Mouse (Mus musculus) kidney, adult 2 months (tissue): ENCODE measurements at regions not wholly inside any gene's neighbourhood (a gene's known extent, or its start where the extent isn't known, plus 50 kb on each side); places are given as distances from the start of the nearest gene placed in this dataset.

Experiments
- DNase-seq: peaks from one replicate; pipeline ENCODE4 v3.0.0; 2021
- H3K27ac ChIP-seq: fragments of 200-500 bp; 2 replicates; pipeline ENCODE4 v1.5.1; 2012; ENCODE audit warnings: low read depth, low read length, control low read depth, inconsistent platforms; ENCODE audit not compliant: insufficient read depth
- H3K27me3 ChIP-seq: fragments of 200-500 bp; replicated peaks from 2 replicates; pipeline ENCODE4 v1.6.1; 2012; ENCODE audit warnings: mild to moderate bottlenecking, moderate library complexity, low read length, inconsistent platforms; ENCODE audit not compliant: control insufficient read depth, insufficient read depth
- H3K36me3 ChIP-seq: fragments of 200-500 bp; 2 replicates; pipeline ENCODE4 v1.6.1; 2012; ENCODE audit warnings: mild to moderate bottlenecking, moderate library complexity, low read length, inconsistent platforms; ENCODE audit not compliant: control insufficient read depth, insufficient read depth
- H3K4me1 ChIP-seq: fragments of 200-500 bp; 2 replicates; pipeline ENCODE4 v1.6.1; 2011; ENCODE audit warnings: low read length; ENCODE audit not compliant: control insufficient read depth, insufficient read depth
- H3K4me3 ChIP-seq: fragments of 200-500 bp; 2 replicates; pipeline ENCODE4 v1.5.1; 2011; ENCODE audit warnings: mild to moderate bottlenecking, low read depth, low read length, control low read depth; ENCODE audit not compliant: insufficient read depth
- CTCF ChIP-seq: fragments of 200-500 bp; conservative IDR thresholded peaks from 2 replicates; pipeline ENCODE4 v1.5.1; 2011; ENCODE audit warnings: low read depth, mild to moderate bottlenecking, control low read depth, low read length, moderate library complexity, mixed read lengths; ENCODE audit not compliant: insufficient read depth, insufficient read length
- POLR2A ChIP-seq: fragments of 200-500 bp; IDR thresholded peaks from one replicate; pipeline ENCODE4 v1.6.1; 2011; ENCODE audit warnings: low read depth, low read length, control low read depth
- WGBS: fragments of 180-500 bp; shearing (Covaris S2); methylation state at CpG from one replicate; pipeline ENCODE4 v1.1.7; 2018; 5-methylcytosine and 5-hydroxymethylcytosine counted together

DNA sequence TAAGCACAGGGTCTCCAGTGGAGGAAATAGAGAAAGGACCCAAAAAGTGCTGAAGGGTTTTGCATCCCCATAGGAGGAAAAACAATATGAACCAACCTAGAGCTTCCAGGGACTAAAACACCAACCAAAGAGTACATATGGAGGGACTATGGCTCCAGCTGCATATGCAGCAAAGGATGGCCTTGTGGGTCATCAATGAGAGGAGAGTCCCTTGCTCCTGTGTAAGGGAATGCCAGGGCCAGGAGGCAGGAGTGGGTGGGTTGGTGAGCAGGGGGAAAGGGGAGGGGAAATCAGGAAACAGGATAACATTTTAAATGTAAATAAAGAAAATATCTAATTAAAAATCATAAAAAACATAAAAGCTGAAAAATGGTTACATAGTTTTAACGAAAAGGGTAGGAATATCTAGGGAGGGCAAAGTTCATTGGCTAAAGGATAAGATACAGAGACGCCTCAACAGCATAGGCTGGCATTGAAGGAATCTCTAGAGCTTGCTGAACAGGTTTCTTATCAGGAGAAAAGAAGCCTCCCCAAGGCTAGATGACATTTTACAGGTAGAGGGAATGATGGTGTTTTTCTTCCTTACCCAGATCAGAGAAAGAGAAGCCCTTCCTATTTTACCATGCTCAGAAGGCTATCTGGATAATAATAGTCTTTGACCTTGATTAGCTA, 823.8 kb upstream of the Lrrc4c start:
- no peaks in the 10 kb centered on the region for H3K4me1 ChIP-seq
- DNase-seq: no peak
- WGBS: 71% methylated on average over 2 of the region's 2 CpGs

DNA sequence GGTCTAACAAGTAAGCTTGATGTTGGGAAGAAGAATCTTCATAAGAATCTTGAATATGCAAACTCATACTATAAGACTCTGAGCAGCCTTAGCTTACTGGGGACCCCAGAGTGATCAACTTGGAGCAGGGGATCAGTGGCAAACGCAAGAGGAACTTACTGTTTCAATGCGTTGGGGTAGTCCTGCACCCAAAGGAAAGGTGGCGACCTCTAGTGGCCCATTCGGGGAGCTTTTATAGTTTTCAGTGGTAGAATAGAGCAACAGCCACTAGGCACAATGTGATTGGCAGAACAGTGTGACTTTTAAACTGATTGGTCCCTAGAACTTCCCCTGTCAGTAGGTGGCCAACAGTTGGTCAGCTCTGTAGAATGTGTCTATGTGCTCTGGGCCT, 823.3 kb upstream of the Lrrc4c start:
- 41% methylated on average over 4 of the region's 4 CpGs for WGBS
- DNase-seq: no peak
- no peak overlapping the region for H3K4me3 ChIP-seq
- no peak overlapping the region for H3K27ac ChIP-seq
- H3K4me1 ChIP-seq: no peaks in the 10 kb centered on the region
- H3K36me3 ChIP-seq: no peaks in the 10 kb centered on the region
- TF ChIP-seq POLR2A (no peak), CTCF (no peak)
- no peaks in the 10 kb centered on the region for H3K27me3 ChIP-seq

More for the DNA sequence above, 823.8 kb upstream of the Lrrc4c start:
- no peak overlapping the region for H3K4me3 ChIP-seq
- TF ChIP-seq CTCF: no peak
- TF ChIP-seq POLR2A: no peak
- no peak overlapping the region for H3K27ac ChIP-seq
- no peaks in the 10 kb centered on the region for H3K36me3 ChIP-seq
- no peaks in the 10 kb centered on the region for H3K27me3 ChIP-seq

DNA sequence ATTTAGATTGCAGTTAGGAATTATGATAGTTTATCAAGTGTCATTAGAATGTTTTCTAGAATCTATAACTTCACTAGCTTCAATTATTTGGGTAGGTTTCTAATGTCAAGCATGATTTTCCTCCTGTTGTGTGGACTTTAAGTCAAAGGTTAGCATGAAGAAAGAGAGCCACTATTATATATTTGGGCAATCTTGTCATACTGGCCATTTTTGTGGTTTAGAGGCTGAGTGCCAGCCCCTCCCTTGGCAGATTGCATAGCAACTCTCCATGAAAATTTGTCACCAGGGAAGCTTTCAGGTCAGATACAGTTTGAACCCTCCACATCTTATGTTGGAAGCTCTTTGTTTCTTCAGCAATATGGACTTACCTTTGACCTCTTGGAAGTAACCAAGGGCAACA, 806.7 kb upstream of the Lrrc4c start:
- Histone ChIP-seq H3K36me3 (no peaks in the 10 kb centered on the region), H3K4me1 (no peaks in the 10 kb centered on the region), H3K4me3 (no peak overlapping the region), H3K27me3 (no peaks in the 10 kb centered on the region), H3K27ac (no peak overlapping the region)
- TF ChIP-seq POLR2A (no peak), CTCF (no peak)
- no peak for DNase-seq

DNA sequence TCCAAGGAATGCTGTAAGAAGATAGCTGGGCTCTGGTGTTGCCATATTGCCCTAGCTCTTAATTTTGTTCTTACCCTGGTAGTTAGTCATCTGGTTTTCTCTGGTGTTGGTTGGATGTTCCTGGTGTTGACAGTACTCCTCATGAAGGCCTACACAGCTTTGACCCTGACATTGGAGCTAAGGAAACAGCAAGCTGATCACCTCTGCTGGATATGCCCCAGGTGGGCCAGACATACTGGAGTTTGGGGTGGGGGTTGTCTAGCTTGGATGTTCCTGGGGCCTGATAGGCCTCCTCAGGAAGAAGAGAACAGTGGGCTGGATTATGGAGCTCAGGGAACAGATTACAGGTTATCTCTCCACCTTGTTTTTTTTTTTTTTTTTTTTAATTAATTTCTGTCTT, 796.3 kb upstream of the Lrrc4c start:
- TF ChIP-seq POLR2A: no peak
- no peak for TF ChIP-seq CTCF
- no peaks in the 10 kb centered on the region for H3K36me3 ChIP-seq
- H3K27me3 ChIP-seq: no peaks in the 10 kb centered on the region
- no peaks in the 10 kb centered on the region for H3K4me1 ChIP-seq
- H3K27ac ChIP-seq: no peak overlapping the region
- no peak for DNase-seq
- no peak overlapping the region for H3K4me3 ChIP-seq

DNA sequence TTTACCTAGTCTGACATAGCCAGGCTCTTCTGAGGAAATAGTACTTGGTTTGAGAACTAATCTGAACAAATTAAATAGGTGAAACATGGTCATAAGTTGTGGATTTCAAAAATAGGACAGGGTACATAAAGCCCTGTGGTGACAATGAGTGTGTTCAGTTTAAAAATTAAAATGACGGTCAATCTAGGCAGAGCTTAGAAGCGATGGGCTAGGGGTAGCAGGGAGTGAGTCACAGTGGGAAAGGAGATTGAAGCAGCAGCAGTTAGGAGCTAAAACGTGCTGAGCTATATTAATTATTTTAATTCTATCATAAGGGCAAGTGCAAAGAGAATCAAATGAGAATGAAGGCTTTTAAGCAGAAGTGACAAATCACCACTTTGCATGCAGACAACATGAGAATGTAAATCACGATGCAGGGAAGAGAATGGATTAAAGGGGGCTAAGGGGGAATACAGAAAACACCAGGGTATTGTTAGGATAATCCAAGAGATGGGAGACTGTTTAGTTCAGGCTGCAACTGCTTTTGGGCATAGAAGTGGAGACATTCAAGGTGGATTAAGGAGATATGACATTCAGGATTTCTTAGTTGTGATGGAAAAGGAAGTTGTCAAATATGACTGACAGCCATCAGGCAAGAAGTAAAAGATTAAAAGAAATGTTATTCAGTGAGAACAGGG, 793.2 kb upstream of the Lrrc4c start:
- no peak for DNase-seq
- TF ChIP-seq POLR2A: no peak
- no peak for TF ChIP-seq CTCF
- WGBS: 68% methylated on average over 4 of the region's 4 CpGs
- H3K27me3 ChIP-seq: no peaks in the 10 kb centered on the region
- no peak overlapping the region for H3K4me3 ChIP-seq
- H3K27ac ChIP-seq: no peak overlapping the region
- H3K4me1 ChIP-seq: no peaks in the 10 kb centered on the region
- no peaks in the 10 kb centered on the region for H3K36me3 ChIP-seq

DNA sequence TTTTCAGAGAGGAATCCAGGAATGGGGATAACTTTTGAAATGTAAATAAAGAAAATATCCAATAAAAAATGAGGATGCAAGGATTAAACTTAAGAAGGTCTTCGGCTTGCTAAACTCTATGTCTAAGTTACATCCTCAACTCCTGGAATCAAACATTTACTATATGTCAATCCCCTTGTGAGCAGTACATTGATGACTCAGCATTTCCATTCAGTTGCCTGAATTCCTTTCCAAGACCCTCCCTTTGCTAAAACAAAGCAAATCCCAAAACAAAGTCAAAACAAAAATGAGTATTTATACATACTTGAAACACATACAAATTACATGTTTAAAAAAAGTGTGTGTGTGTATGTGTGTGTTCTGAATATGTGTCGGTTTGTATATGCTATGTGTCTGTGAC, 753.9 kb upstream of the Lrrc4c start:
- 81% methylated on average over 2 of the region's 2 CpGs for WGBS
- TF ChIP-seq POLR2A: no peak
- no peaks in the 10 kb centered on the region for H3K4me1 ChIP-seq
- no peaks in the 10 kb centered on the region for H3K27me3 ChIP-seq
- no peak for DNase-seq
- no peak overlapping the region for H3K4me3 ChIP-seq
- H3K36me3 ChIP-seq: no peaks in the 10 kb centered on the region
- no peak overlapping the region for H3K27ac ChIP-seq

DNA sequence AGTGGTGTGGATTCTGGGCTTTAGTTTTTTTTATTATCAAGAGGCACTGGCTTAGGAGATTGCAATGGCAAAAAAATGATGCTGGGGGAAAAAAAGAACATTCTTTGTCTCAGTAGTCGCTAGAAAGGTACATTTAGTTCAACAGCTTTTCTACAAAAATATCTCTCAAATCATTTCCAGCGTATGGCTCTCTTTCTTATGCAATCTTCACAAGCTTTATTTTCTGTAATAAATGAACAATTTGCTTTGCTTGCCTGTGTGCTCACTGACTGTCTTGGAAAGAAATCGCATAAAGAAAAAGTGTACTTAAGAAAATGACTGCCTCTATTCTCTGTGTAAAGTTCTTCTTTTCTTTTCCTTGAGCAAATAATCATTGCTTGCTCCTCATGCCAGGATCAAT, 742.1 kb upstream of the Lrrc4c start:
- WGBS: 90% methylated on average over 3 of the region's 3 CpGs
- H3K36me3 ChIP-seq: no peaks in the 10 kb centered on the region
- no peaks in the 10 kb centered on the region for H3K27me3 ChIP-seq
- H3K27ac ChIP-seq: no peak overlapping the region
- no peak overlapping the region for H3K4me3 ChIP-seq
- DNase-seq: no peak
- H3K4me1 ChIP-seq: no peaks in the 10 kb centered on the region
- no peak for TF ChIP-seq CTCF
- TF ChIP-seq POLR2A: no peak

DNA sequence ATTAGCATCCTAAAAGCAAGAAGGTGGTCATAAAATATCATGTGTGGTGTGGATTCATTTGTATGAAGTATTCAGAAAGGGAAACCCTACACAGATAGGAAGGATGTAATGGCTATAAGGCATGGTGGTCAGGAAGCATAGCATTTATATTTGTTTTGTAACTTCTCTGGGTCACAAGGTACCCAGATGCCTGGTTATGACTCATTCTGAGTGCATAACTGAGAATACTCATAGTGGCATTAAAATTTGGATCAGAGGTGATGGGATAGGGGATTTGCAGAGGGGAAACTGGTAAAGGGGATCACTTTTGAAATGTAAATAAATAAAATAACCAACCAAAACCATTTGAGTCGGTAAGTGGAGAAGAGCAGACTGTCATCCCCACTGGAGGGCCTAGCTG, 738.8 kb upstream of the Lrrc4c start:
- Histone ChIP-seq H3K4me1 (no peaks in the 10 kb centered on the region), H3K27ac (no peak overlapping the region), H3K4me3 (no peak overlapping the region), H3K36me3 (no peaks in the 10 kb centered on the region), H3K27me3 (no peaks in the 10 kb centered on the region)
- no peak for DNase-seq
- 80% methylated on average over 1 of the region's 1 CpGs for WGBS
- no peak for TF ChIP-seq CTCF
- TF ChIP-seq POLR2A: no peak
